In genomic region chr14:78849961-78850578, GRCm38 (mm10) we compare ENCODE assay signal across 8 mouse cellular contexts. TPM values are rescaled to one million over a fixed set of nuclear protein-coding genes. Genes with fewer than 3 reads are reported as not detected.
DNase-seq lines count a peak whose midpoint lies in the region; ATAC-seq and TF ChIP-seq lines count a peak whose summit lies in the region.

No protein-coding gene starts in this region.

- no peaks in the 10 kb centered on the region for H3K36me3 ChIP-seq in embryonic facial prominence, embryonic 15.5 days
- no peaks in the 10 kb centered on the region for H3K36me3 ChIP-seq in limb, embryonic 14.5 days (ENCODE audit: control insufficient read depth, insufficient read depth, low read length)

- peak; percentile 28 for DNase-seq in embryo, embryonic 10.5 days (ENCODE audit: low spot score)
- no peak for DNase-seq in embryo, embryonic 10 days (ENCODE audit: low spot score)
- peak; percentile 68 for DNase-seq in 3T3-L1 (ENCODE audit: low read depth, low spot score)
- DNase-seq in limb, embryonic 14.5 days (ENCODE audit: low spot score) = peak; percentile 43
- no peak for DNase-seq in spleen, postnatal 36 days (ENCODE audit: low spot score in 2 of 2)
- no peak for DNase-seq in cerebellum, postnatal 4 days (ENCODE audit: low spot score in 2 of 2)

- no peak overlapping the region for H3K27ac ChIP-seq in embryonic facial prominence, embryonic 15.5 days (replicated peaks)
- H3K27ac ChIP-seq in limb, embryonic 14.5 days (replicated peaks; ENCODE audit: low read depth, low read length) = no peak overlapping the region

- ATAC-seq in embryonic facial prominence, embryonic 15.5 days (ENCODE audit: insufficient number of reproducible peaks, low FRiP score, low TSS enrichment, low read depth) = no peak
- ATAC-seq in limb, embryonic 14.5 days (ENCODE audit: low FRiP score, low read depth) = no peak
- ATAC-seq in activated CD4-positive, CD25-positive, alpha-beta regulatory T cell, adult 4 months = no peak

- 29% methylated on average over 5 of the region's 5 CpGs for WGBS in embryonic facial prominence, embryonic 15.5 days
- WGBS in limb, embryonic 14.5 days = 56% methylated on average over 5 of the region's 5 CpGs

- H3K9me3 ChIP-seq in embryonic facial prominence, embryonic 15.5 days (replicated peaks) = no peaks in the 10 kb centered on the region
- H3K9me3 ChIP-seq in limb, embryonic 14.5 days (ENCODE audit: control insufficient read depth, low read length) = no peaks in the 10 kb centered on the region

- H3K4me2 ChIP-seq in embryonic facial prominence, embryonic 15.5 days (replicated peaks) = peak overlapping the region; percentile 83
- H3K4me2 ChIP-seq in limb, embryonic 14.5 days (replicated peaks; ENCODE audit: low read depth, low read length, severe bottlenecking) = peak overlapping the region; percentile 81

- TF ChIP-seq POLR2A in limb, embryonic 14.5 days (IDR thresholded peaks at IDR 0.05; ENCODE audit: borderline replicate concordance, extremely low read depth, insufficient read depth, insufficient read length) = no peak

- no peak overlapping the region for H3K9ac ChIP-seq in embryonic facial prominence, embryonic 15.5 days
- H3K9ac ChIP-seq in limb, embryonic 14.5 days (ENCODE audit: low read depth, low read length, severe bottlenecking) = no peak overlapping the region

- H3K27me3 ChIP-seq in embryonic facial prominence, embryonic 15.5 days = no peaks in the 10 kb centered on the region
- H3K27me3 ChIP-seq in limb, embryonic 14.5 days (ENCODE audit: control insufficient read depth, insufficient read depth, low read length) = no peaks in the 10 kb centered on the region

- H3K4me1 ChIP-seq in embryonic facial prominence, embryonic 15.5 days = peaks cover 13% of the 10 kb centered on the region
- H3K4me1 ChIP-seq in limb, embryonic 14.5 days (ENCODE audit: control insufficient read depth, insufficient read depth, low read length) = peaks cover 8% of the 10 kb centered on the region

- peak overlapping the region; percentile 85 for H3K4me3 ChIP-seq in embryonic facial prominence, embryonic 15.5 days (replicated peaks)
- peak overlapping the region; percentile 90 for H3K4me3 ChIP-seq in limb, embryonic 14.5 days (replicated peaks; ENCODE audit: low read length)

RNA-seq across cellular contexts. Expression of gene Vwa8, which starts 1.2 kb away (rescaled TPM):
- 10.4 and 10.8 TPM in 2 replicates for polyA plus RNA-seq in embryonic facial prominence, embryonic 15.5 days (2015; fragmentation: Nextera tagmentation; extraction: Ambion mirVana)
- polyA plus RNA-seq in limb, embryonic 14.5 days (2012; rRNA removed) = 11.8 and 12.2 TPM in 2 replicates
- 12.2 and 14.0 TPM in 2 replicates for polyA plus RNA-seq in limb, embryonic 14.5 days (2014; fragmentation: Nextera tagmentation; extraction: Ambion mirVana)
- 1 to 10 TPM; 7.2 to 8.4 TPM for polyA plus RNA-seq in activated CD4-positive, CD25-positive, alpha-beta regulatory T cell, adult 4 months (2017; shearing (Covaris generic))

Comparison
In these comparisons a context has a peak if more than half of its experiments do, and no peak if none do; other contexts are left out.
1. DNase-seq: peak in embryo, embryonic 10.5 days (single experiment), 3T3-L1 (single experiment) and limb, embryonic 14.5 days (single experiment); none in embryo, embryonic 10 days (single experiment), spleen, postnatal 36 days (0 of 2) and cerebellum, postnatal 4 days (0 of 2).